Mouse (Mus musculus): ENCODE measurements around the gene Crybg2. TPM values are rescaled to one million over a fixed set of nuclear protein-coding genes. Genes with fewer than 3 reads are reported as not detected.
A peak's percentile ranks its signal among the peaks of the same experiment; 100 is the strongest.

Gene Crybg2
- polyA plus RNA-seq, 1 experiment from 2014 or later = 6.0 TPM

- no peak overlapping the region for H3K27ac ChIP-seq (ENCODE audit: low read depth, low read length)
- no peak overlapping the region for H3K9ac ChIP-seq (ENCODE audit: low read depth, low read length)
- 37% methylated on average over 8 of the region's 8 CpGs for WGBS
- H3K36me3 ChIP-seq (ENCODE audit: control insufficient read depth, insufficient read depth, low read length) = no peaks in the 10 kb centered on the region
- no peak overlapping the region for H3K4me3 ChIP-seq (ENCODE audit: low read length)
- H3K4me1 ChIP-seq (ENCODE audit: control insufficient read depth, insufficient read depth, low read length) = peaks cover 3% of the 10 kb centered on the region; the same call in 1 of the 2 replicates
- H3K9me3 ChIP-seq (ENCODE audit: control insufficient read depth, low read length) = no peaks in the 10 kb centered on the region
- ATAC-seq (ENCODE audit: low FRiP score, low TSS enrichment) = no peak
- no peak overlapping the region for H3K4me2 ChIP-seq (replicated peaks; ENCODE audit: low read depth, low read length)
- no peaks in the 10 kb centered on the region for H3K27me3 ChIP-seq (ENCODE audit: control insufficient read depth, insufficient read depth, low read length)
Observed at GRCm38 (mm10) chr4:134052560-134052959, 8.1 kb upstream of the Crybg2 start.

DNA sequence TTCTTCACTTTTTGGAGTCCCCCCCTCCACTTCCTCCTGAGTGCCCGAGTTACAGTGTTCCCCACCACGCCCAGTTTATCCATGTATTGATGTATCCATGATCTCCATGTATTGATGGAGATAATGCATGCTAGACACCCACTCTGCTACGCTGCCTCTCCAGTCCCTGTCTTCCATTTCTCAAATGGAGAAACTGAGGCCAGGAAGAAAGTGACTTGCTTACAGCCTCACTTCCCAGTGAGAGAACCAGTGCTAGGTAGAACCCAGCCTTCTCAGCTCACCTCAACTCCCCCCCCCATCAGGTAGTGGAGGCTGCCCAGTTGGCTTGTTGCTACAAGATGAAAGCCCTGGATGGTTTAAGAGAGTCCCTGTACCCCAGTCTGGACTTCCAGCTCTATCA is 7.1 kb upstream of the Crybg2 start, which contains the start of gene Zfp683:
Gene Zfp683, plus strand, starts transcription at position 301 of the 400 bp plus-strand sequence.
- WGBS = 86% methylated on average over 3 of the region's 3 CpGs
- Histone ChIP-seq H3K27ac (ENCODE audit: low read depth, low read length) (no peak within 1 kb of the TSS), H3K27me3 (ENCODE audit: control insufficient read depth, insufficient read depth, low read length) (no peaks in the 10 kb centered on the region), H3K4me2 (replicated peaks; ENCODE audit: low read depth, low read length) (no peak within 1 kb of the TSS), H3K36me3 (ENCODE audit: control insufficient read depth, insufficient read depth, low read length) (no peaks in the 10 kb centered on the region), H3K9ac (ENCODE audit: low read depth, low read length) (no peak within 1 kb of the TSS), H3K4me1 (ENCODE audit: control insufficient read depth, insufficient read depth, low read length) (peaks cover 3% of the 10 kb centered on the region; the same call in 1 of the 2 replicates), H3K4me3 (ENCODE audit: low read length) (no peak within 1 kb of the TSS), H3K9me3 (ENCODE audit: control insufficient read depth, low read length) (no peaks in the 10 kb centered on the region)
- no peak for ATAC-seq (ENCODE audit: low FRiP score, low TSS enrichment)

- Histone ChIP-seq H3K27me3 (ENCODE audit: control insufficient read depth, insufficient read depth, low read length) (no peaks in the 10 kb centered on the region), H3K36me3 (ENCODE audit: control insufficient read depth, insufficient read depth, low read length) (no peaks in the 10 kb centered on the region), H3K4me2 (replicated peaks; ENCODE audit: low read depth, low read length) (peak overlapping the region; percentile 17), H3K27ac (ENCODE audit: low read depth, low read length) (no peak overlapping the region), H3K9me3 (ENCODE audit: control insufficient read depth, low read length) (no peaks in the 10 kb centered on the region), H3K4me1 (ENCODE audit: control insufficient read depth, insufficient read depth, low read length) (no peaks in the 10 kb centered on the region), H3K4me3 (ENCODE audit: low read length) (no peak overlapping the region; the same call in 1 of the 2 replicates), H3K9ac (ENCODE audit: low read depth, low read length) (no peak overlapping the region)
- ATAC-seq (ENCODE audit: low FRiP score, low TSS enrichment) = no peak
- 33% methylated on average over 14 of the region's 14 CpGs for WGBS
Observed at GRCm38 (mm10) chr4:134058166-134058715, 2.4 kb upstream of the Crybg2 start.

DNA sequence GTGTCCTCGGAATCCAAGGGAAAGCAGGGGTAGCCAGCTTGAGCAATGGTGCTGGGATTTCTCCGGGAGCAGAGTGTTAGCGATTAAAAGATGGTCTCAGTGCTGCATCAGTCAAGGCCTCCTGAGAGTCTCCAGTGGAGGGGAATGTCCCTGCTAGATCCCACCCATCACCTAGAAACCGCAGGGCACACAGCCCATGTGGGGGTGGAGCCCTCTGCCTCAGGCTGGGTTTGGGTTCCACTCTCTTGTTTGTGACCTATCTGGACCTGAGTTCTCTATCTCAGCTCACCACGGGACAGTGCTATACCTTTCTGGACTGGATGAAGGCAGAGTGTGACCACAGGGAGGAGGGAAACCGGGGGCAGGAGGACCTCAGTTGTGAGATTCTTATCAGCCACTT is 1.7 kb upstream of the Crybg2 start:
- WGBS = 78% methylated on average over 6 of the region's 6 CpGs
- H3K4me1 ChIP-seq (ENCODE audit: control insufficient read depth, insufficient read depth, low read length) = no peaks in the 10 kb centered on the region
- no peaks in the 10 kb centered on the region for H3K9me3 ChIP-seq (ENCODE audit: control insufficient read depth, low read length)
- H3K9ac ChIP-seq (ENCODE audit: low read depth, low read length) = no peak overlapping the region
- ATAC-seq (ENCODE audit: low FRiP score, low TSS enrichment) = no peak
- H3K36me3 ChIP-seq (ENCODE audit: control insufficient read depth, insufficient read depth, low read length) = no peaks in the 10 kb centered on the region
- no peak overlapping the region; the same call in 1 of the 2 replicates for H3K4me3 ChIP-seq (ENCODE audit: low read length)
- H3K27me3 ChIP-seq (ENCODE audit: control insufficient read depth, insufficient read depth, low read length) = no peaks in the 10 kb centered on the region
- no peak overlapping the region for H3K27ac ChIP-seq (ENCODE audit: low read depth, low read length)
- H3K4me2 ChIP-seq (replicated peaks; ENCODE audit: low read depth, low read length) = no peak overlapping the region

GRCm38 (mm10) chr4:134061166-134061830 is 683 bp downstream of the Crybg2 start:
- no peak for ATAC-seq (ENCODE audit: low FRiP score, low TSS enrichment)
- 62% methylated on average over 18 of the region's 18 CpGs for WGBS

DNA sequence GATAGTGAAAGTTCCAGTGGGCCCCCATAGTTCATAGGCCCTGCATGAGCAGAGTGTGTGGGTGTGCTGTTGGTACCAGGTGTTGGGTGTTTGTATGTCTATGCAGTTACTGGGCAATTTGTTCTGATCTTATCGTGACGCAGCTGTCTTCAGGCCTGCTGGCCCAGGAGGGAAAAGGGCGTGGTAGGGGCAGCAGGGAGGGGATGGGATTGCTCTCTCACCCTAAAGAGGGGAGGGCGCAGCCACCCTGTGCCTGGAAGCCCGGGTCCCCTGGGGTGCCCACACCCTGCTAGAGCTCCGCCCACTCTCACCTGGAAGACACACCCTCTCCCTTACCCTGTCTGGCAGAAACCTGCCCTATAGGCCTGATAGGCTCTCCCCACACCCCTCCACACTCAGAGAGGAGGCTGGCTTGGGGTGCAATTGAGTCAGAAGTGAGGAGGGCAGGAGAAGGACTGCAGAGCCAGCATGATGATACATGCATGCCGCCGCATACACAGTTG is 1.4 kb downstream of the Crybg2 start:
- H3K4me3 ChIP-seq (ENCODE audit: low read length) = no peak overlapping the region
- peaks cover 8% of the 10 kb centered on the region; the same call in 1 of the 2 replicates for H3K27me3 ChIP-seq (ENCODE audit: control insufficient read depth, insufficient read depth, low read length)
- H3K36me3 ChIP-seq (ENCODE audit: control insufficient read depth, insufficient read depth, low read length) = no peaks in the 10 kb centered on the region
- no peak overlapping the region for H3K27ac ChIP-seq (ENCODE audit: low read depth, low read length)
- H3K9ac ChIP-seq (ENCODE audit: low read depth, low read length) = no peak overlapping the region
- 0 out of 2 replicates have a peak, but pooled peaks have one; percentile 18 for ATAC-seq (ENCODE audit: low FRiP score, low TSS enrichment)
- no peaks in the 10 kb centered on the region for H3K9me3 ChIP-seq (ENCODE audit: control insufficient read depth, low read length)
- no peak overlapping the region for H3K4me2 ChIP-seq (replicated peaks; ENCODE audit: low read depth, low read length)
- 40% methylated on average over 8 of the region's 8 CpGs for WGBS
- peaks cover 5% of the 10 kb centered on the region; the same call in 1 of the 2 replicates for H3K4me1 ChIP-seq (ENCODE audit: control insufficient read depth, insufficient read depth, low read length)

More at GRCm38 (mm10) chr4:134061166-134061830, 683 bp downstream of the Crybg2 start:
- Histone ChIP-seq H3K36me3 (ENCODE audit: control insufficient read depth, insufficient read depth, low read length) (no peaks in the 10 kb centered on the region), H3K27ac (ENCODE audit: low read depth, low read length) (no peak overlapping the region), H3K9me3 (ENCODE audit: control insufficient read depth, low read length) (no peaks in the 10 kb centered on the region), H3K4me3 (ENCODE audit: low read length) (no peak overlapping the region), H3K9ac (ENCODE audit: low read depth, low read length) (no peak overlapping the region), H3K4me1 (ENCODE audit: control insufficient read depth, insufficient read depth, low read length) (peaks cover 5% of the 10 kb centered on the region; the same call in 1 of the 2 replicates), H3K4me2 (replicated peaks; ENCODE audit: low read depth, low read length) (no peak overlapping the region), H3K27me3 (ENCODE audit: control insufficient read depth, insufficient read depth, low read length) (peaks cover 5% of the 10 kb centered on the region; the same call in 1 of the 2 replicates)

GRCm38 (mm10) chr4:134062561-134062960 is 1.9 kb downstream of the Crybg2 start:
- Histone ChIP-seq H3K27me3 (ENCODE audit: control insufficient read depth, insufficient read depth, low read length) (peaks cover 8% of the 10 kb centered on the region; the same call in 1 of the 2 replicates), H3K9me3 (ENCODE audit: control insufficient read depth, low read length) (no peaks in the 10 kb centered on the region), H3K4me3 (ENCODE audit: low read length) (no peak overlapping the region), H3K4me1 (ENCODE audit: control insufficient read depth, insufficient read depth, low read length) (peaks cover 5% of the 10 kb centered on the region; the same call in 1 of the 2 replicates), H3K4me2 (replicated peaks; ENCODE audit: low read depth, low read length) (no peak overlapping the region), H3K9ac (ENCODE audit: low read depth, low read length) (no peak overlapping the region), H3K36me3 (ENCODE audit: control insufficient read depth, insufficient read depth, low read length) (no peaks in the 10 kb centered on the region), H3K27ac (ENCODE audit: low read depth, low read length) (no peak overlapping the region)
- WGBS = 72% methylated on average over 8 of the region's 8 CpGs
- ATAC-seq (ENCODE audit: low FRiP score, low TSS enrichment) = no peak

DNA sequence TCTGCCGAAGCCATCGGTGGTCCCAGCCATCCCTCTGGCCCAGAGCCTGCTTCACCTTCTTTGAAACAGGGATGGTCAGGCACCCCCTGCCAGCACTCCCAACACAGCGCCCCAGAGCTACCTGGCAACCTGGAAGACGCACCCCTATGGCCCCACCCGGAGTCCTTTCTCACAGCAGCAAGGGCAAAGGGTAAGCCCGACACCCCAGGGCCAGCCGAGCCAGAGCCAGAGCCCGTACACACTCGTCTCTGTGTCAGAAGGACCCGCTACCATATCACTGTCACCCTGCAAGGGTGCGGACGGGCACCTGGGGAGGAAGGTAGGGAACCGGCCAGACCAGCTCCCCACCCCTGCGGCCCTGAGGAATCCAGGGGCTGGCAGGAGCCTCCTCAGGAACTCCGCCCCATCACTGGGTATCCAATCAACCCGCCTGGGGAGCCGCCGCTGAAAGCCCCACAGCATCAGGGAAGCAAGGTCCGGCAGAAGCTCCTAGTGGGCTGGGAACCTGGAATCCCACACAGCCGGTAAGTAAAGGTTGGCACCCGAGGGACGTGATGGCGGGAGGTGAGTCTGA is 4.9 kb downstream of the Crybg2 start:
- no peaks in the 10 kb centered on the region for H3K9me3 ChIP-seq (ENCODE audit: control insufficient read depth, low read length)
- WGBS = 17% methylated on average over 23 of the region's 23 CpGs
- ATAC-seq (ENCODE audit: low FRiP score, low TSS enrichment) = no peak
- no peak overlapping the region for H3K27ac ChIP-seq (ENCODE audit: low read depth, low read length)
- H3K4me3 ChIP-seq (ENCODE audit: low read length) = no peak overlapping the region; the same call in 1 of the 2 replicates
- H3K27me3 ChIP-seq (ENCODE audit: control insufficient read depth, insufficient read depth, low read length) = peaks cover 8% of the 10 kb centered on the region; the same call in 1 of the 2 replicates
- no peaks in the 10 kb centered on the region for H3K36me3 ChIP-seq (ENCODE audit: control insufficient read depth, insufficient read depth, low read length)
- peak overlapping the region; percentile 18; the same call in 1 of the 2 replicates for H3K4me2 ChIP-seq (replicated peaks; ENCODE audit: low read depth, low read length)
- peaks cover 5% of the 10 kb centered on the region; the same call in 1 of the 2 replicates for H3K4me1 ChIP-seq (ENCODE audit: control insufficient read depth, insufficient read depth, low read length)
- H3K9ac ChIP-seq (ENCODE audit: low read depth, low read length) = no peak overlapping the region

Data from kidney, embryonic 14.5 days (tissue).